Mouse (Mus musculus) natural killer cell, adult 2 months (primary cell): ENCODE results near the gene Smim14.
"Not testable (repeated sequence)": the region's sequence is repeated elsewhere in the genome, so short reads cannot be mapped to it uniquely, and the experiment has no call there.

Source experiments
- DNase-seq, 2 experiments: peaks; one replicate each; pipeline ENCODE4 v3.0.0; 2022; ENCODE audit warnings: low spot score in 2 of 2

The Smim14 gene

GRCm38 (mm10) chr5:65524831-65525230 lies 12.2 kb downstream of the Smim14 start:
- DNase-seq = no peak

DNA sequence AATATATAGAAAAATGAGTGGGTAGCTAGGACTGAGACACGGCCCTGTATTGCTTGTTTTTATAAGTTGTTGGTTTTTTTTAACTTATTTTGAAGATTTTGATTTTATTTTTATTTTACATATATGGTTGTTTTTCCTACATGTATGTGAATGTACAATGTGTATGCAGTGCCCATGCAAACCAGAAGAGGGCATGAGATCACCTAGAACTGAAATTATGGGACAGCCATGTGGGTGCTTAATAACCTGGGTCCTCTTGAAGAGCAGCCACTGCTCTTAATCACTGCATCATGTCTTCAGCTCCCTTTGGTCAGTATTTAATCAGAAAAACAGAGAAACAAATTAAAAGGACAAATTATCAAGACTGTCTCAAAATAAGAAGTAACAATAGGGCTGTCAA lies 15.2 kb downstream of the Smim14 start:
- DNase-seq = no peak

DNA sequence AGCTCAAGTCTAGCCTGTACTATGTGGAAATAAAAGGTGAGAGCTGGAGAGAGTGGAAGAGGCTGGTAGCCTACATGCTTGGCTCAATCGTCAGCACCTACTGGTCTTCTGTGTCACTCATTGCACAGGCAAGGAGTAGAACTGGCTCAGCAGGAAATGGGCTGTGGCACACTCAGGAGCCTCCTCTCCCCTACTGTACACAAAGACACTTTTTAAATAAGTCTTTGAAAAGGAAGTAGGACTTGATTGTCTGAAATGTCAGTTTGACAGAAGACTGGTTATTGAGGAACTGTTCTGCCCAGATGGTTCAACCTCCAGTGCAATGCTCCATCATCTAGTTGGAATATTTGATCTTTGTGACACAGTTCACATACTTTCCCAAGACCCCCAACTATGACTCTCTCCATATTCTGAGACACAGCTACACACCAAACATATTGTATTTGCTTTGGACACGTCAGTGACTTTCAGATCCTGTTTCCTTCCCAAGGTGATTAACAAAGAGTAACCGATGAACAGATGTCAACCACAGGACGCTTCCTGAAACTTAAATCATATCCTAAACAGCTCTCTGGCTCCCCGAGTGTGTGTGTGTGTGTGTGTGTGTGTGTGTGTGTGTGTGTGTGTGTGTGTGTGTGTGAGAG lies 22.2 kb downstream of the Smim14 start:
- DNase-seq = peak in 1 of 2 experiments; percentile 49

DNA sequence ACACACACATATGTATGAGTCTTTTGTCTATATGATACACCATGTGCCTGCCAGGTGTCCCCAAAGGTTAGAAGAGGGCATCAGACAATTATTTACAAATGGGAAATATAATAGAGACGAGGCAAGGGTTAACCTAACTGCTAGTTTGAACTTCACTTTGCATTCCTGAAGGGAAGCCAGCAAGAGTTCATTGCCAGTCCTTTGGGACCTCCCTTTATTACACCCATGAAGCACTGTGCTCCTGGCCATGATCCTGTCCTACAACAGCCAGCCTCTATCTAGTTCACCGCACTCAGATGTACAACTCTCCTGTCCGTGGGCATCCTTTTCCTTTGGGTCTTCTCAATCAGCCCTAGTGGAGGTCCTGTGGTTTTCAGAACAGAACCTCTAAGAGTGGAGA lies 23.5 kb downstream of the Smim14 start:
- no peak for DNase-seq

- no peak for DNase-seq
Observed at GRCm38 (mm10) chr5:65508395-65508794, 28.6 kb downstream of the Smim14 start.

DNA sequence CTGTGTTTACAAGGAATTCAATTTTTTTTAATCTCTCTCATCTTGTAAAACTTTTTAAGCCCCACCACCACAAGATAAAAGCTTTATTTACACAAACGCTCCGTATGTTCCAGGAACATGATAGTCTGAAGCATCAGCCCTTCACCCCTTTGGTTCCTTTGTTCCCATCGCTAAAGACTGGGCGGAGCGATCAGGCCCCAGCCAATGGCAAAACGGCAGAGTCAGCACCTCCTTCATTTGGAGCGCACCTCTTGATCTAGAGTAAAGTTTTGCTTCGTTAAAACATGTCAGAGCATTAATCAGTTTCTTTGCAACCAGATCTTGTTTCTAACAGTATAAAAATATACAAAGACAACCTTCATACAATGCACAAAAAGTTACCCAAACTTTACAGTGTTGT lies 31.2 kb downstream of the Smim14 start:
- no peak for DNase-seq

DNA sequence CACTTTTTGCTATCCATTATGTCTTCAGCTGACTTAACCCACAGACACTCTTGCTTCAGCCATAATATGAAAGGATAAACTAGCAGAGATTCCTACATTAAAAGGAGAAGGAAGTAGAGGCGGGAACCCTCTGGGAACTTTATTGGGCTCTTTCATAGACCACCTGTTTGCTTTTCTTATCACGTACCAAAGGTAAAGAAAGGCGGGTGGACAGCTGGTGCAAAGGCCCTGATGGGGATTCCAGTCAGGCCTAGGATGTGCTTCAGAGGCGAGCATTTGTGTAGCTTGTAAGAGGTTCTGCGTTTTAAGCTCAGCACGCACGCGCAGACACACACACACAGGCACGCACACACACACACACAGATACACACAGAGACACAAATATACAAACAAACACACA lies 35.6 kb downstream of the Smim14 start:
- no peak for DNase-seq

DNA sequence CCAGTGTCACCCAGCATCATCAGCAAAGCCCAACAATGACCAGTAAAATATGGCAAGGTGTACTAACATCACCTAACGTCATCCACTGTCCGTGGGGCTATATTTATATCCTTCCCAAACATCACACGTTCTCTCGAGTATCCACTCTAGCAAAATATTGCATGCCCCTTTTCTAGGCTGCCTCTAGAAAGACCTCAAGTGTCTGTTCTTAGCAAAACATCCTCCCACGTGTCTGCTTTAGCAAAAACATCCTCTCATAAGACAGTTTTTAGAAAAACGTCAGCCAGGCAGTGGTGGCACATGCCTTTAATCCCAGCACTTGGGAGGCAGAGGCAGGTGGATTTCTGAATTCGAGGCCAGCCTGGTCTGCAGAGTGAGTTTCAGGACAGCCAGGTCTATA lies 36.8 kb downstream of the Smim14 start:
- DNase-seq = no peak

DNA sequence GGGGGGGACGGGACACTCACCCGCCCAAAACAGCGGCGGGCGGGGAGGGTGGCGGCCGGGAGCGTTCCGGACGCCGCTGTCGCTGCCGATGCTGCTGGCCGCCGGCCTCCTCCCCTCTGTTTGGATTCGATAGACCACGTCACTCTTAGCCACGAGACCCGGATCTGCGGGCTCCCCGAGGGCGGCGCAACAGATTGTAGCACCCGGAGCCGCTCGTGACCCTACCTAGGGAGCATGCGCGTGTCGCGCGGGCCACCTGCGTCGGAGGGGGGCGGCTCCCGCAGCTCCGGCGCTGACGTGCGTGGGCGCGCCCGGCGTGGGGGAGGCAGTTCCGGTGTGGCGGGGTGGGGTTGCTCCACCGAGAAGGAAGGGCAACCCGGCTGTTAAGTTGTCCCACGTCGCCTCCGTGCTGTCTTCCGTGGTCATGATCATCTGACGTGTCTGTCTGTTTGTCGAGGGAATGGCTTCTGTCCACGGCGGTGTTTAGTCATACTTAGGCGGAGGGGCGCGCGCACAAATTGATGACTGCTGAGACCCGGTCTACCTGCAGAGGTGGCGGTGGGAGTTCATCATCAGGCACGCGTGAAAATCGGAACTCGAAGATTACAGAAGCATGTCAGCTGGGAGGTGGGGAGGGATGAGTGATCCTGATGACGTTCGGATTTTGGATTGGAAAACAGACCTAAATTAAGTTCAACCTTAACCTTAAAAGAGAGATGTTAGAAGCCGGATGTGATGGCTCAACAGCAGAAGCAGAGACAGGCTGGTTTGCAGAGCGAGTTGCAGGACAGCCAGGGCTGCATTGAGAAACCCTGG lies 44.1 kb downstream of the Smim14 start, which contains the start of gene Gm43552:
TSS of gene Gm43552 (minus strand) at position 118 of the 816 bp plus-strand sequence.
- peak; percentile 96 to 98 for DNase-seq

DNA sequence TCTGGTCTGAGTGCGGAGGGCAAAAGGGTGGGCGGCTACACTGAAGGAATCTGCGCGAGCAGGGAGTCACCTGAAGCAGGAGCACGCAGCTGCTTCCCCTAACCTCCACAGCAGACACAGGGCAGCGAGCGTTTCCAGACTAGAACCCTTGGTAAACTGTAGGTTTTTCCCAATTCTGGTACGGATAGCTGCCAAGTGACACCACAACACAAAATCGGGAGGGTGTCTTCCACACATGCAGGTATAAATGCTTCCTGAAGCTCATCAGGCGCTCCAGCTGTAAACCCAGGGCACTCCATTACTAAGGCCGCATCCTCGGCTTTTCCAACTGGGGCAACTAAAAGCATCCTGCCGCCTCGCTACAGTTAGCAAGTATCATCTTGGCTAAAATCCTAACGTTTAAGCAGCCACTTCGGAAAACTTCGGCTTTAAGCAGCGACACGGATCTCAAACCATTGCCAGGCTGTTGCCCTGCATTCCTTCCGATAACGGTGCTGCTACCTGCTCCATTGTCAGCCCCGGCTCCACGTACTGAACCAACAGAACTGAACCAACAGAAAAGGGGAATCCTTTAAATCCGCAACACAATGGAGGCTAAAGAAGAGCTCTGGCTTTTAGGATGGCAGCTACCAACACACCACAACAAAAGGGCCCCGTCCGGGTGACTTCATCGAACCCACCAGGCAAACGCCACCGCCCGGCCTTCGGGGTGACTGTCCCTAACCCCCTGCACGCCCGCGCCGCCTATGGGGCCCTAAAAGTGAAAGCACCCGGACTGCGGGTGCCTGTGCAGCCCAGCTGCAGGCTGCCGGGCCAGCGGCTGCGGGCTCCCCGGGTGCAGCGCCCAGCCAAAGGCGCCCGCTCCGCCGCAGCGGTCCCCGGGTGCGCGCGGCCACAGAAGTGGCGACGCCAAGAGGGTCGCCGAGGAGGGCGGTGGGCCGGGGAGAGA lies 44.9 kb downstream of the Smim14 start:
- DNase-seq = peak; percentile 84 to 88

DNA sequence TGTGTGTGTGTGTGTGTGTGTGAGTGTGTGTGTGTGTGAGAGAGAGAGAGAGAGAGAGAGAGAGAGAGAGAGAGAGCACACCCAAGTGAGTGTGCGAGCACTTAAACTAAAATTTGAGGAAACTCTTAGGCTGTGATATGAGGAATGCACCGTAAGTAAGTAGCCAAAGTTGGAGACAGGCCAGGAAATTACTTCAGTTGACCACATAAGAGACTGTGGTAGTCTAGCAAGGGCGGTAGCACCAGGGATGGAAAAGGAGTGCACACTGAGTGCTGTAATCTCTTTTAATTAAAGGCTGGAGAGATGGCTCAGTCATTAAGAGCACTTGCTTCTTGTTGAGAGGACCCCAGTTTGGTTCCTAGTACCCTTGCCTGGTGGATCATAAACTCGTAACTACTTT lies 47.2 kb downstream of the Smim14 start:
- no peak for DNase-seq

DNA sequence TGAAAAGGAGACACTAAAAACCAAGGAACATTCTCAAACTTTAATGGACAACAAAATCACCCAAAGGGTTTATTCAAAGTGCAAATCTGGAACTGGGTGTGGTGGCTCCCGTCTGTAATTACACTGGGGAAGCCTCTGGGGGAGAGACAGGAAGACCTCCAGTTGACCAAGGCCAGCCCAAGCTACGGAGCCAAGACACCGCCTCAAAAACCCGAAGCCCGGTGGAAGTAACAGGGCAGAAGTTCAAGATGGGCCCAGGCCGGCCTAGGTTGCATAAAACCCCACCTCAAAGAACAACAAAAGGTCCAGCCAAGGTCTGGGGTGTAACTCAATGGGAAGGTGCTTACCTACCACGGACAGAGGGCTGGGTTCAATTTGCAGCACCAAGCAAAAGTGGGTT lies 48.3 kb downstream of the Smim14 start:
- no peak for DNase-seq

DNA sequence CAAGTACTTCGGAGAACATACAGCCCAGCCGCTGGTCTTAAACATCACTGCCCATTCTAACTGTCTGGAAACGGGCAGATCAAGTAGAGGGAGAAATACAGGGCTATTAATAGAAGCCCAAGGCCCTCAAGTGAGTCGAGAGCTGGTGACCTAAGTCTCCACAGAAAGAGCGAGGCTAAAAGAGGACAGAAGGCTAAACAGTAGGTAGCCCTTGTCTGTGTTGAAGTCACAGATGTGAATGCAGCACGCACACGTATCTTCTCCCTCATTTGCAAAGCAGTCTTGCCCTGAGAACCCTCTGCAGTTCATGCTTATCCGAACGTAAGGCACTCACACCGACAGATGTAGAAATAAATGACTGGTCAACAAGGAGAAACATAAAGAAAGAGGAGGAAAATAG lies 49.6 kb downstream of the Smim14 start:
- no peak for DNase-seq

GRCm38 (mm10) chr5:65486514-65486913 lies 50.5 kb downstream of the Smim14 start:
- no peak for DNase-seq

DNA sequence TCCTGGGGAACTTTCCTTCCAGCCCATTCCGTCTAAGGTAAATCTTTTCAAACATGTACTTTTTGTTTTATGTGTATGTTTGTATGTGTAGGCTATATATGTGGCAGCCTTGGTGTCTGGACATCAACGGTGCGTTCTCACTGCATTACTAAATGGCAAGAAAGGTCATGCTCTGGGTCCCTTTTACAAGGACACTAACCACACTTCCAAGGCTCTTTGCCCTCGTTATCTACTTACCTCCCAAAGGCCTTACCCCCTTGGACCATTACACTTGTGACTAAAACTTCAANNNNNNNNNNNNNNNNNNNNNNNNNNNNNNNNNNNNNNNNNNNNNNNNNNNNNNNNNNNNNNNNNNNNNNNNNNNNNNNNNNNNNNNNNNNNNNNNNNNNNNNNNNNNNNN lies 54.0 kb downstream of the Smim14 start:
- no peak for DNase-seq

GRCm38 (mm10) chr5:65480511-65480910 lies 56.5 kb downstream of the Smim14 start:
- DNase-seq = no peak

GRCm38 (mm10) chr5:65479681-65480445 lies 57.1 kb downstream of the Smim14 start:
- no peak for DNase-seq

DNA sequence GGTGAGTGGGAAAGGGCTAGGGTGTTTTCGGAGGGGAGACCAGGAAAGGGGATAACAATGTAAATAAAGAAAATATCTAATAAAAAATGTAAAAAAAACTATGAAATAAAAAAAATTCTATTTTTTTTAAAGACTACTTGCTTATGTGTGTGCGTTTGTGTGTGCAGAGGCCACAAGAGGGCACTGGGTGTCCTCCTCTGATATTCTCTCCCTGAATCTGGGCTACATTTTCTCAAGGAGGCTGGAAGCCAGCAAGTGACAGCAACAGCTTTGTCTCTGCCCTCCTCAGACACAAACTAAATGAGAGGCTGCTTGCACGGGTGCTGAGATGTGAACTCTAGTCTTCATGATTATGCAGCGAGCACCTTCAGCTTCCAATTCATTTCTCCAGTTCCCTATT lies 58.8 kb downstream of the Smim14 start:
- DNase-seq = peak in 1 of 2 experiments; percentile 32

- not testable (repeated sequence) for DNase-seq
Observed at GRCm38 (mm10) chr5:65476739-65477138, 60.2 kb downstream of the Smim14 start.

- peak; percentile 54 for DNase-seq
Observed at GRCm38 (mm10) chr5:65475806-65476205, 61.2 kb downstream of the Smim14 start.

GRCm38 (mm10) chr5:65469766-65470165 lies 67.2 kb downstream of the Smim14 start:
- DNase-seq = no peak
